Mouse (Mus musculus): ENCODE measurements around the gene 2900092C05Rik. TPM values are rescaled to one million over a fixed set of nuclear protein-coding genes. Genes with fewer than 3 reads are reported as not detected.
A peak's percentile ranks its signal among the peaks of the same experiment; 100 is the strongest.

The 2900092C05Rik gene
- not detected in 2 replicates for polyA plus RNA-seq (2012; rRNA removed)

DNA sequence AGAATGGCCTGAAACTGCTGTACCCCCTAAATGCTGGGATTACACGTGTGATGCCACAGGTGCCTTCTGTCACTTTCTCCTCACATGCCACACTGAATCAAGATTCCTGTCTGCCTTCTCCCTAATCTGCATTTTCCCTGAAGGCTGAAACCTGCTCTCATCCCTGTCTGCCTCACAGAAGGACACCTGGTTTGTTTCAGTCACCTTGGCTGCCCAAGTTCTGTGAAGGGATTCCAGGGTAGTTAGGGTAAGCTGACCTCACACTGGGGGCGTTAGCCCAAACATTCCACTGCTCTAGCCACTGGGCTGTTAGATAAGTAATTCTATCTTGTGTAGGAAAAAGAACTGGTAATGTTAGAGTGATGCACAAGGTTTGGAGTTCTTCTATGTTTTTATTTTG lies at the start of gene 2900092C05Rik:
Gene 2900092C05Rik, plus strand, starts transcription at position 301 of the 400 bp plus-strand sequence.
- 65% methylated on average over 2 of the region's 2 CpGs for WGBS
- Histone ChIP-seq H3K27me3 (ENCODE audit: control insufficient read depth, insufficient read depth, low read length) (no peaks in the 10 kb centered on the region), H3K4me3 (replicated peaks; ENCODE audit: insufficient read depth, low read depth, low read length) (no peak within 1 kb of the TSS), H3K4me1 (ENCODE audit: control insufficient read depth, insufficient read depth, low read length) (no peaks in the 10 kb centered on the region), H3K27ac (ENCODE audit: insufficient read depth, low read length) (no peak within 1 kb of the TSS)
- no peak for TF ChIP-seq CTCF (IDR thresholded peaks at IDR 0.05; ENCODE audit: borderline replicate concordance, insufficient read depth, low read depth, low read length)
- TF ChIP-seq POLR2A (IDR thresholded peaks at IDR 0.05; ENCODE audit: borderline replicate concordance, insufficient read depth, low read length), result no peak
- no peak for DNase-seq

DNA sequence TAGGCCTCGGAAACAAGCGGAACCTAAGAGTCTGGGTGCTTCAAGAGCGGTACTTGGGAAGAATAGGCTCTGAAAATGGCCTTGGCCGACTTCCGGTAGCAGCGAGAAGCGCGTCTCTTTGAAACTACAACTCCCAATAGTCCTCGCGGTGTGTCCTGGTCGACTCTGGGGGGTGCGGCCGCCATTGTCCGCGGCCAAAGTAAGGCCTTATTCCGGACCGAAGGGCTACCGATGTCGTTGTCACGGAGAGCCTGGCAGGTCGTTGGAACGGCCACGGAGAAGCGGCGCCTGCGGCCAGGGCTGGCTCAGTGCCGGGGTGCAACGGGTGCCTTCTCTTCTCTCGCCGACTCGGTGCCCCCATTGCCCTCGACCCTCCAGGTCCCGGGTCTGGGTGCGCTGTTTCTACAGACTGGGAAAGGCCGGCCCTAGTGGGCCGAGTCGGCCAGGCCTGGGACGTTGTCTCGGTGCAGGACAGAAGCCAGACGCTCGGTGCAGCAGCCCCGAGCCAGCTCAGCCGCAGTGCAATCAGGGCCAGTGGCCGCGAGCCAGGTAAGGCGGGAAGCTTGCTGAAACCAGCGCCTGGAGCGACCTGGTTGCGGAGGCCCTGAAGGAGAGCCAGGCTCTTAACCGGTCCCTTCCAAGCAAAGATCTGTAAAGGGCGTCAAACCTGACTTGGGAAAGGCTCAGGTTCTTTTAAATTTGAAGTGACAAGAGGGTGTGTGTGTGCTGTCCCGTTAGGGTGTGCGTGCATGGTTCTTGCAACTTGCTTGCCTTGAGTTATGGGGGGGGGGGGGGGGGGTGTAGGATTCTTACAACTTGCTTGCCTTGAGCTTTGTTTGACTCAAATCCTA lies 33.9 kb upstream of the 2900092C05Rik start, which contains the start of gene Zfp606:
Gene Zfp606, plus strand, starts transcription at position 136 of the 851 bp plus-strand sequence.
- peak; percentile 68; the same call in 1 of the 2 replicates for TF ChIP-seq POLR2A (IDR thresholded peaks at IDR 0.05; ENCODE audit: borderline replicate concordance, insufficient read depth, low read length)
- no peak for TF ChIP-seq CTCF (IDR thresholded peaks at IDR 0.05; ENCODE audit: borderline replicate concordance, insufficient read depth, low read depth, low read length)
- H3K4me1 ChIP-seq (ENCODE audit: control insufficient read depth, insufficient read depth, low read length), result no peaks in the 10 kb centered on the region
- peak within 1 kb of the TSS; percentile 77 for H3K4me3 ChIP-seq (replicated peaks; ENCODE audit: insufficient read depth, low read depth, low read length)
- peak; percentile 89 to 93 for DNase-seq
- H3K27ac ChIP-seq (ENCODE audit: insufficient read depth, low read length), result peak within 1 kb of the TSS; percentile 88
- WGBS, result under 1% methylated on average over 53 of the region's 53 CpGs
- H3K27me3 ChIP-seq (ENCODE audit: control insufficient read depth, insufficient read depth, low read length), result no peaks in the 10 kb centered on the region

DNA sequence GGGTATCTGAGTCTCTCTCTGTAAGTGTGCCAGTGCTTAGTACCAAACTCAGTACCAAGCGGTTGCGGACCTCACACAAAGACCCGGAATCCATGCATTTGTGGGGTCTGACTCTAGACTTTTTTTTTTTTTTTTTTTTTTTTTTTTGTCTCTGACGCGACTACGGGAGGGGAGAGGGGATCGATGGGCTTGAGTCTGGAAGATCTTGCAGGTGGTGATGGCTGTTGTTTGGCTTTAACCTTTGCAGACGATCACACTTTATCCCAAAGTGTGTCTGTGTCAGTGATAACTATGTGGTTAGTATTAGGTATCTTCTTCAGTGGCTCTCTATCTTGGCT lies 33.3 kb upstream of the 2900092C05Rik start:
- Histone ChIP-seq H3K4me3 (replicated peaks; ENCODE audit: insufficient read depth, low read depth, low read length) (peak overlapping the region; percentile 77), H3K27me3 (ENCODE audit: control insufficient read depth, insufficient read depth, low read length) (no peaks in the 10 kb centered on the region), H3K4me1 (ENCODE audit: control insufficient read depth, insufficient read depth, low read length) (no peaks in the 10 kb centered on the region), H3K27ac (ENCODE audit: insufficient read depth, low read length) (no peak overlapping the region)
- no peak for TF ChIP-seq CTCF (IDR thresholded peaks at IDR 0.05; ENCODE audit: borderline replicate concordance, insufficient read depth, low read depth, low read length)
- TF ChIP-seq POLR2A (IDR thresholded peaks at IDR 0.05; ENCODE audit: borderline replicate concordance, insufficient read depth, low read length), result no peak
- under 1% methylated on average over 8 of the region's 8 CpGs for WGBS
- DNase-seq, result no peak

DNA sequence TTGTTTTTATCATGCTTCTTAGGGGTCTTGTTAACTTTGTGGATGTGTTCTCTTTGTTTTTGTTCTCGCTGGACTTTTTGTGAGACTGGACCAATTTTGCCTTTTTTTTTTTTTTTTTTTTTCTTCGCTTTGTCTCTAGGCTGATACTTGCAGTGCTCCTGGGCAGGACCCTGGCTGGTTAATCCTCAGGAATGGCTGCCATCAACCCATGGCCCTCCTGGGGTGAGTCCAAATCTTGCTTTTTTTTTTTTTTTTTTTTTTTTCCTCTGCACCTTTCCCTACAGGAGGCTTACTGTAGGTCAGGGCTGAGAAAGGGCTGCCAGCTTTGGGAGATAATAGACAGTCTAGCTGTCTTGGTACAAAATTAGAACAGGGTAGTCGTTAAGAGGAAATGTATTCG lies 32.8 kb upstream of the 2900092C05Rik start:
- H3K27ac ChIP-seq (ENCODE audit: insufficient read depth, low read length), result no peak overlapping the region
- H3K4me3 ChIP-seq (replicated peaks; ENCODE audit: insufficient read depth, low read depth, low read length), result no peak overlapping the region
- H3K4me1 ChIP-seq (ENCODE audit: control insufficient read depth, insufficient read depth, low read length), result no peaks in the 10 kb centered on the region
- DNase-seq, result no peak
- 60% methylated on average over 4 of the region's 4 CpGs for WGBS
- H3K27me3 ChIP-seq (ENCODE audit: control insufficient read depth, insufficient read depth, low read length), result no peaks in the 10 kb centered on the region
- TF ChIP-seq POLR2A (IDR thresholded peaks at IDR 0.05; ENCODE audit: borderline replicate concordance, insufficient read depth, low read length), result no peak
- no peak for TF ChIP-seq CTCF (IDR thresholded peaks at IDR 0.05; ENCODE audit: borderline replicate concordance, insufficient read depth, low read depth, low read length)

DNA sequence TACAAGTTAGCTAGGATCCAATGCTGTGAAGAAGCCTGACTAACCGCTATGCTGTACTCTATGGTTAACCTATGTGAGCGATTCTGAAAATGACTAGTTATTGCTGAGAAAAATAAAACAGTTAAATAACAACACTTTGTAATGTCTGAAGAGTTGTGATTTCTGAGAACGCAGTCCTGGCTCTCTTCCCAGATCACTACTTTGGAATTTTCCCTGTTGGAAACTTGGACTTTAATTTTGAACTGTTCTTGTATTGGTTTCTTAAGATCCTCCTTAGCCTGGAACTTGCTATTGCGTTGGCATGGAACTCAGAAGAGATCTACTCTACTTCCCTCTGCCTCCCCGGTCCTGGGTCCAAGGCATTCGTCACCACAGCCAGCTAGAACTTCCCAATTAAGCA lies 28.5 kb upstream of the 2900092C05Rik start:
- no peaks in the 10 kb centered on the region for H3K4me1 ChIP-seq (ENCODE audit: control insufficient read depth, insufficient read depth, low read length)
- TF ChIP-seq POLR2A (IDR thresholded peaks at IDR 0.05; ENCODE audit: borderline replicate concordance, insufficient read depth, low read length) (no peak), CTCF (IDR thresholded peaks at IDR 0.05; ENCODE audit: borderline replicate concordance, insufficient read depth, low read depth, low read length) (no peak)
- H3K27ac ChIP-seq (ENCODE audit: insufficient read depth, low read length), result no peak overlapping the region
- no peak overlapping the region for H3K4me3 ChIP-seq (replicated peaks; ENCODE audit: insufficient read depth, low read depth, low read length)
- 98% methylated on average over 6 of the region's 6 CpGs for WGBS
- DNase-seq, result no peak
- H3K27me3 ChIP-seq (ENCODE audit: control insufficient read depth, insufficient read depth, low read length), result no peaks in the 10 kb centered on the region; the same call in 1 of the 2 replicates

DNA sequence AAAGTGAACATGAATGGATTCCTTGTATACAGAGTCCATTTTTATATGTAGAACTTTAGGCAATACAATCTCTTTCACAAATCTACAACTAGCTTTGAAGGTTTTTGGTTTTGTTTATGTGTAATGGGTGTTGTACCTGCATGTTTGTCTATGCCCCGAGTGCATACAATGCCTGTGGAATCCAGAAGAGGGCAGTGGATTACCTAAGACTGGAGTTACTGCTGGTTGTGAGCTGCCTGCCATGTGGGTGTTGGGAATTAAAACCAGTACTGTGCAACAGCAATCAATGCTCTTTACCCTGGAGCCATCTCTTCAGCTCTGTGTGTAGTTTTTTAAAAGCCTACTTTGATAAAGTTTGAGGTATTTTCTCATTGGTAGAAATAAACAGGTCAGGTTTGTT lies 26.4 kb upstream of the 2900092C05Rik start:
- no peak overlapping the region for H3K27ac ChIP-seq (ENCODE audit: insufficient read depth, low read length)
- H3K27me3 ChIP-seq (ENCODE audit: control insufficient read depth, insufficient read depth, low read length), result no peaks in the 10 kb centered on the region; the same call in 1 of the 2 replicates
- no peaks in the 10 kb centered on the region for H3K4me1 ChIP-seq (ENCODE audit: control insufficient read depth, insufficient read depth, low read length)
- WGBS, result 96% methylated on average over 1 of the region's 1 CpGs
- no peak overlapping the region for H3K4me3 ChIP-seq (replicated peaks; ENCODE audit: insufficient read depth, low read depth, low read length)
- TF ChIP-seq CTCF (IDR thresholded peaks at IDR 0.05; ENCODE audit: borderline replicate concordance, insufficient read depth, low read depth, low read length), result no peak
- no peak for TF ChIP-seq POLR2A (IDR thresholded peaks at IDR 0.05; ENCODE audit: borderline replicate concordance, insufficient read depth, low read length)
- no peak for DNase-seq

DNA sequence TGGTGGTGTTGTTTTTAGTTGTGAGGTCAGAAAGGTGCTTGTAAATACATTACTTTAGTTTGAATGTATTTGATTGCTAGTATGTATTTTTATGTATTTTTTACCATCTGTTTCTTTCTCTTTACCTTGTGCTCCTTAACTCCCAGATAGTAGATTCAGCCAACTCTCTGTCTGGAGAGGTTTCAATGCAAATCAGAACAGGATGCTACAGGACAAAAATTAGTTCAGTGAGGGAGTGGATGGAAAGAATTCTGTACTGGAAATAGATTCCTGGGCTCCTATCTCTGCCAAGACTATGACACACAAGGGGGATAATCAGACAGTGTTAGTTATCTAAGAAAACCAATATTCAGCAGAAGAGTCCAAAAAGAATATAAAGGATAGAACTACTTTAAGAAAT lies 25.6 kb upstream of the 2900092C05Rik start:
- no peaks in the 10 kb centered on the region; the same call in 1 of the 2 replicates for H3K27me3 ChIP-seq (ENCODE audit: control insufficient read depth, insufficient read depth, low read length)
- TF ChIP-seq CTCF (IDR thresholded peaks at IDR 0.05; ENCODE audit: borderline replicate concordance, insufficient read depth, low read depth, low read length) (no peak), POLR2A (IDR thresholded peaks at IDR 0.05; ENCODE audit: borderline replicate concordance, insufficient read depth, low read length) (no peak)
- no peaks in the 10 kb centered on the region for H3K4me1 ChIP-seq (ENCODE audit: control insufficient read depth, insufficient read depth, low read length)
- no peak overlapping the region for H3K27ac ChIP-seq (ENCODE audit: insufficient read depth, low read length)
- no peak for DNase-seq
- H3K4me3 ChIP-seq (replicated peaks; ENCODE audit: insufficient read depth, low read depth, low read length), result no peak overlapping the region

DNA sequence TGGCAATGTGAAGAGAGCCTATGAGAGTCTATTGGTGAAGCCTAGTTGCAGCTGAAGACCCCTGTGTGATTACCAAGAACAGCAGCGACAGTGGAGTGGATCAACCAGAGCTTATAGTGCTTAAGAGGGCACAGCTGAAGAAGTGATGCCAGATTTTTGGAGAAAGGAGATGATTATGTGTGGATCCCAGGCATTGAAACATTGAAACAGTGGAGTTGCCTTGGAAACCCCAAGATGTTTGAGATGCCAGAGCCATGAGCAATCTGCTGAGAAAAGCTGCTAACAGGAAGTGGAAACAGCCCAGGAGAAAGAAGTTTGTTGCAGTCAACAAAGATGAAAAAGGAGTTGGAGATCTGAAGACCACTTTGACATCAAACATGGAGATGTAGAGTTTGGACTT lies 1.4 kb upstream of the 2900092C05Rik start:
- Histone ChIP-seq H3K4me1 (ENCODE audit: control insufficient read depth, insufficient read depth, low read length) (no peaks in the 10 kb centered on the region), H3K27ac (ENCODE audit: insufficient read depth, low read length) (no peak overlapping the region), H3K4me3 (replicated peaks; ENCODE audit: insufficient read depth, low read depth, low read length) (no peak overlapping the region), H3K27me3 (ENCODE audit: control insufficient read depth, insufficient read depth, low read length) (no peaks in the 10 kb centered on the region)
- TF ChIP-seq POLR2A (IDR thresholded peaks at IDR 0.05; ENCODE audit: borderline replicate concordance, insufficient read depth, low read length), result no peak
- TF ChIP-seq CTCF (IDR thresholded peaks at IDR 0.05; ENCODE audit: borderline replicate concordance, insufficient read depth, low read depth, low read length), result no peak
- no peak for DNase-seq
- WGBS, result 51% methylated on average over 1 of the region's 1 CpGs

Other genes starting within 250 kb of the 2900092C05Rik start
- not detected in 2 replicates for gene Vmn1r81, start 244.2 kb upstream of the 2900092C05Rik start, polyA plus RNA-seq (2012; rRNA removed)
- gene Vmn1r82, start 212.1 kb upstream of the 2900092C05Rik start, polyA plus RNA-seq (2012; rRNA removed), result not detected in 2 replicates
- not detected in 2 replicates for gene Vmn1r83, start 183.0 kb upstream of the 2900092C05Rik start, polyA plus RNA-seq (2012; rRNA removed)
- gene Vmn1r84, start 143.2 kb upstream of the 2900092C05Rik start, polyA plus RNA-seq (2012; rRNA removed), result not detected in 2 replicates
- 2.9 and 3.3 TPM in 2 replicates for gene Zfp551, start 89.8 kb upstream of the 2900092C05Rik start, polyA plus RNA-seq (2012; rRNA removed)
- gene Zfp606, start 34.2 kb upstream of the 2900092C05Rik start, polyA plus RNA-seq (2012; rRNA removed), result 10.8 and 12.4 TPM in 2 replicates
- gene Vmn2r53, start 96.3 kb downstream of the 2900092C05Rik start, polyA plus RNA-seq (2012; rRNA removed), result under 0.01 and 0.02 TPM in 2 replicates
- not detected in 2 replicates for gene Vmn2r54, start 127.8 kb downstream of the 2900092C05Rik start, polyA plus RNA-seq (2012; rRNA removed)
- gene Vmn2r55, start 172.5 kb downstream of the 2900092C05Rik start, polyA plus RNA-seq (2012; rRNA removed), result not detected in 2 replicates
- 0.02 TPM in 2 replicates for gene Vmn2r56, start 222.5 kb downstream of the 2900092C05Rik start, polyA plus RNA-seq (2012; rRNA removed)

All from cerebellum, adult 2 months (tissue).